Mouse (Mus musculus) heart, adult 2 months (tissue): ENCODE data around the gene Abhd17a.

Source experiments
- CTCF ChIP-seq: fragments of 200-600 bp; IDR thresholded peaks from 2 replicates; pipeline ENCODE4 v1.8.1; 2022; ENCODE audit warnings: antibody characterized with exemption, mild to moderate bottlenecking, moderate library complexity
- EP300 ChIP-seq: fragments of 200-500 bp; IDR thresholded peaks from 2 replicates; pipeline ENCODE4 v1.6.1; 2011; ENCODE audit warnings: low read depth, low read length, control low read depth; ENCODE audit not compliant: insufficient read depth
- POLR2A ChIP-seq: fragments of 200-500 bp; IDR thresholded peaks from 2 replicates; pipeline ENCODE4 v1.6.1; 2011; ENCODE audit warnings: mild to moderate bottlenecking, low read depth, low read length, control low read depth; ENCODE audit not compliant: insufficient read depth

- TF ChIP-seq EP300 = no peak
- TF ChIP-seq CTCF = no peak
- no peak for TF ChIP-seq POLR2A
These were observed 13.2 kb upstream of the Abhd17a start for GRCm38 (mm10) chr10:80603364-80603763.
